Mouse (Mus musculus) left cerebral cortex, adult 2 months (tissue): Measurements from ENCODE around the gene Tdg. TPM values are rescaled to one million over a fixed set of nuclear protein-coding genes. Genes with fewer than 3 reads are reported as not detected.

Source experiments
- DNase-seq, 2 experiments: peaks; one replicate each; pipeline ENCODE4 v3.0.0; 2021 to 2022; ENCODE audit warnings: low spot score in 2 of 2, mixed read lengths in 1 of 2; ENCODE audit errors: extremely low spot score in 1 of 2
- H3K27ac ChIP-seq: fragments of 200-600 bp; 2 replicates; pipeline ENCODE4 v1.8.1; 2022
- H3K4me3 ChIP-seq: fragments of 200-600 bp; 2 replicates; pipeline ENCODE4 v1.8.1; 2022
- CTCF ChIP-seq: fragments of 200-600 bp; IDR thresholded peaks from 2 replicates; pipeline ENCODE4 v1.8.1; 2022; ENCODE audit warnings: antibody characterized with exemption, mild to moderate bottlenecking, moderate library complexity
- intact Hi-C: fragments of 180-260 bp; cut with DNase I; formaldehyde crosslinking; loops from one replicate; pipeline ENCODE4 v1.15.1; 2025
- total RNA-seq, 2 experiments: library from RNA; stranded (reverse); gene quantifications; 2 replicates each; pipeline ENCODE4 v1.2.3; 2021

The Tdg gene
- total RNA-seq, 2 experiments from 2014 or later, result 42.7 to 50.2 TPM

GRCm38 (mm10) chr10:82634348-82634747 lies 4.7 kb downstream of the Tdg start:
- TF ChIP-seq CTCF, result no peak
- intact Hi-C loops, result loop anchor here (5.0 kb wide), 1 partner anchor 58 kb away; the partner anchor contains the start of gene Glt8d2
- DNase-seq, result no peak
- no peak overlapping the region for H3K4me3 ChIP-seq
- H3K27ac ChIP-seq, result peak overlapping the region; percentile 66

- H3K4me3 ChIP-seq, result no peak overlapping the region
- DNase-seq, result no peak
- intact Hi-C loops, result no loop called here
- no peak overlapping the region for H3K27ac ChIP-seq
- TF ChIP-seq CTCF, result no peak
Observed at GRCm38 (mm10) chr10:82636321-82636720, 6.7 kb downstream of the Tdg start.

DNA sequence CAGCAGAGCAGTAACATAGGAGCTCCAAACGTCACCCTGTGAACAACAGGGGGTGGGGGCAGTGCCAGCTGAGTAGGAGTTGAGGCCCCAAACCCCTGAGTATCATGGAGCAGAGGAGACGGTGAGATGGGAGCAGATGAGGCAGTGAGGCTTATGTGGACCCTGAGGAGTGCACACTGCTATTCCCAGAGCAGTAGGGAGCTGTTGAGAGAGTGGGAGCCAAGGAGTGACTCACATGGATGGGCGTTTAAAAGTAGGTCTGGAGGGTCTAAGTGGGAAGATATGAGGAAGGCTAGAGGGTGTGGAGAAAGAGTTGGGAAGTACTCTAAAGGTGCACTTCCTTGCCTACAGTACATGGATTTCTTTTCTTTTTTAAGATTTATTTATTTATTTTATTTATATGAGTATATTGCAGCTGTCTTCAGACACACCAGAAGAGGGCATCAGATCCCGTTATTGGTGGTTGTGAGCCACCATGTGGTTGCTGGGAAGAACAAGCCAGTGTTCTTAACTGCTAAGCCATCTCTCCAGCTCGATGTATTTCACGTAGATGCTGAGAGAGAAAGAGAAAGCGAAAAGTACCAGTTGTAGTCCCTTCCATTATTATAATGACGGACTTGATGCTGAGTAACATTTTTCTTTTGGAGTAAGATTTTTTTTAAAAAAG lies 9.5 kb downstream of the Tdg start:
- intact Hi-C loops, result loop anchor here (2.0 kb wide), 1 partner anchor 24 kb away; no protein-coding TSS in a partner anchor
- peak in 1 of 2 experiments; percentile 27 for DNase-seq
- Histone ChIP-seq H3K27ac (peak overlapping the region; percentile 72), H3K4me3 (no peak overlapping the region)
- peak; percentile 52 for TF ChIP-seq CTCF

DNA sequence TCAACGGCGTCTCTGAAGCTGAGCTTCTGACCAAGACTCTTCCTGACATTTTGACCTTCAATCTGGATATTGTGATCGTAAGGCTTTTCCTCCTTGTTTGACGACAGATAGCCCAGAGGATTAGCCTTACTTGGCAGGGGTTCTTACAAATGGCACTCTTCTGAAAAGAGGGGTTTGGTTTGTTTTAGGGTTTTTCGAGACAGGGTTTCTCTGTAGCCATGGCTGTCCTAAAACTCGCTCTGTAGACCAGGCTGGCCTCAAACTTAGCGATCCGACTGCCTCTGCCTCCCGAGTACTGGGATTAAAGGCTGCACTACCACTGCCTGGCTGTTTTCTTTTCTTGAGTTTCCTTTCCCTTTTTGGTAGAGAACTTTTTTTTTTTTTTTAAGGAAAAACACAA lies 11.9 kb downstream of the Tdg start:
- intact Hi-C loops, result no loop called here
- TF ChIP-seq CTCF, result no peak
- Histone ChIP-seq H3K4me3 (no peak overlapping the region), H3K27ac (no peak overlapping the region)
- no peak for DNase-seq

DNA sequence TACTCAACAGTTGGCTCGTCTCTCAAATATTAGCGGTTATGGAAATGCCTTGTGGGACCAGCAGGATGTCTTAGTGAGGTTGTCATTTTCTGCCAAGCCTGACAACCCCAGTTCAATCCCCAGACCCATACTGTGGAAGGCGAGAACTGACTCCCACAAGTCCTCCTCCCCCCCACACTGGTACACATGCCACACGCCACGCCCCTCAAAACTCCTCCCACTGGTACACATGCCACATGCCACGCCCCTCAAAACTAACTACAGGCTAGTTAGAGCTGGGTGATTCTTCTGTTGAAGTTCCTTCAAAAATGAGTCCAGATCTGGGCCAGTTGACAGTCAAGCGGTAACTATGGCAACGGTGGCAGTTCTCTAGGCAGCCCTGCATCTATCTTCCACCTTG lies 16.5 kb downstream of the Tdg start:
- Histone ChIP-seq H3K4me3 (no peak overlapping the region), H3K27ac (no peak overlapping the region)
- no peak for TF ChIP-seq CTCF
- DNase-seq, result no peak
- intact Hi-C loops, result no loop called here

GRCm38 (mm10) chr10:82647205-82647811 lies 17.7 kb downstream of the Tdg start:
- H3K4me3 ChIP-seq, result no peak overlapping the region
- TF ChIP-seq CTCF, result no peak
- no peak for DNase-seq
- H3K27ac ChIP-seq, result no peak overlapping the region
- intact Hi-C loops, result no loop called here

DNA sequence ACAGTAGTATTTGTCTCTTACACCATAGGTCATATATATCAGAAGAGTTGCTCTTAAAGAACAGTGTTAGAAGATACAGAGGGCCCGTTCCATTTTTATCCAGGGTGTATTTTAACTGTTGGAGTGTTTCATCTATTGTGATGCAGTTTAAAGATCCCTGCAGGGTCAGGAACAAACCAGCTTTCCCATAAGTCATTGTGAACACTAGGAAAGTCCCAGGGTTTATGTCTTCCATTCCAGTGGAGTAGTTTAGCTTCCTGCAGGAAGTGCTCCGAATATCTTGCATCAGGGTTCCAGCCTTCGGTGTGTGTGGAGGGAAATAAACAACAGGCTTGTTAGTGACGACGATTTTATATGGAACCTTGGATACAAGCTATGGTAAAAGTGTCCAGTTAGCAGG lies 21.6 kb downstream of the Tdg start:
- Histone ChIP-seq H3K27ac (no peak overlapping the region), H3K4me3 (no peak overlapping the region)
- DNase-seq, result no peak
- TF ChIP-seq CTCF, result no peak
- intact Hi-C loops, result no loop called here

- no peak for DNase-seq
- TF ChIP-seq CTCF, result no peak
- intact Hi-C loops, result no loop called here
- Histone ChIP-seq H3K27ac (no peak overlapping the region), H3K4me3 (no peak overlapping the region)
Observed at GRCm38 (mm10) chr10:82652625-82653024, 23.0 kb downstream of the Tdg start.

DNA sequence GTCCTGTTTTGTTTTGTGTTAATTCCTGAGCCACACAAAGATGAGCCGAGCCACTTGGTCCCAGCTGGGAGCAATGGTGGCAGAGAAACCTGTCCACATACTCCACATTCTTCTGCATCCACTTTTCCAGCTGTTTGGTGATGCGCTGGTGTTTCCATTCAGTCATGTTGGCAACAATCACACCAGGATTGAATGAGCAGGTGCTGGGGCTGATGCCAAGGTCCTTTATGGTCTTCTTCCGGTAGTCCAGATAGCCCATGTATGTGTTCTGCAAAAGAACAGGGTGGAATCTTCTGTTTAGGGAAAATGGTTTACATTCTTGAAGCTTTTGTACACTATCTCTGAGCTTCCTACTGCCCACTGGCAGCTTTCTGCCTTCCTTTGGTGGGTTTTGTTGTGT lies 25.0 kb downstream of the Tdg start:
- Histone ChIP-seq H3K27ac (no peak overlapping the region), H3K4me3 (no peak overlapping the region)
- intact Hi-C loops, result no loop called here
- no peak for DNase-seq
- no peak for TF ChIP-seq CTCF

GRCm38 (mm10) chr10:82661820-82662219 lies 32.2 kb downstream of the Tdg start:
- Histone ChIP-seq H3K27ac (peak overlapping the region; percentile 93), H3K4me3 (no peak overlapping the region)
- intact Hi-C loops, result loop anchor here (1.0 to 2.0 kb wide), 3 partner anchors 19 to 37 kb away; no protein-coding TSS in a partner anchor
- DNase-seq, result peak; percentile 40 to 52
- no peak for TF ChIP-seq CTCF

- intact Hi-C loops, result loop anchor here (1.0 to 2.0 kb wide), 3 partner anchors 19 to 36 kb away; no protein-coding TSS in a partner anchor
- H3K27ac ChIP-seq, result peak overlapping the region; percentile 93
Observed at GRCm38 (mm10) chr10:82662267-82662990, 32.8 kb downstream of the Tdg start.

DNA sequence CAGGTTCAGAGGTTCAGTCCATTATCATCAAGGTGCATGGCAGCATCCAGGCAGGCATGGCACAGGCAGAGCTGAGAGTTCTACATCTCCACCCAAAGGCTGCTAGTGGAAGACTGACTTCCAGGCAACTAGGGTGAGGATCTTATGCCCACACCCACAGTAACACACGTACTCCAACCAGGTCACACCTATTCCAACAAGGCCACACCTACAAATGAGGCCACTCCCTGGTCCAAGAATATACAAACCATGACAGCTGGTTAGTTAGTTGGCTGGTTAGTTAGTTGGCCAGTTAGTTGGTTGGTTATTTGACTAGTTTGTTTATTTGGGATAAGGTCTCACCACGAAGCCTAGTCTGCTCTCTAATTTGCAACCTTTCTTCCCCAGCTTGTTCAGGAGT lies 33.7 kb downstream of the Tdg start:
- peak overlapping the region; percentile 93 for H3K27ac ChIP-seq
- no peak for TF ChIP-seq CTCF
- no peak for DNase-seq
- H3K4me3 ChIP-seq, result no peak overlapping the region
- intact Hi-C loops, result loop anchor here (2.0 kb wide), 2 partner anchors 24 to 36 kb away; no protein-coding TSS in a partner anchor

More at GRCm38 (mm10) chr10:82662267-82662990, 32.8 kb downstream of the Tdg start:
- peak in 1 of 2 experiments; percentile 56 for DNase-seq
- H3K4me3 ChIP-seq, result no peak overlapping the region
- no peak for TF ChIP-seq CTCF
